Mouse (Mus musculus): ENCODE data around the gene Eif3k. TPM values are rescaled to one million over a fixed set of nuclear protein-coding genes. Genes with fewer than 3 reads are reported as not detected.

The Eif3k gene
- 438 and 440 TPM in 2 replicates for polyA plus RNA-seq (2016; fragmentation: Nextera tagmentation; extraction: Ambion mirVana)

- peaks cover 21% of the 10 kb centered on the region for H3K4me1 ChIP-seq (replicated peaks)
- peak; percentile 94 for ATAC-seq (ENCODE audit: insufficient number of reproducible peaks, insufficient read depth, low FRiP score, low TSS enrichment, low read depth)
- no peaks in the 10 kb centered on the region for H3K9me3 ChIP-seq
- peak within 1 kb of the TSS; percentile 81 for H3K9ac ChIP-seq (replicated peaks)
- peak within 1 kb of the TSS; percentile 91 for H3K27ac ChIP-seq
- H3K27me3 ChIP-seq = no peaks in the 10 kb centered on the region
- peaks cover 30% of the 10 kb centered on the region for H3K36me3 ChIP-seq
- peak within 1 kb of the TSS; percentile 71 for H3K4me3 ChIP-seq (replicated peaks)
- H3K4me2 ChIP-seq = peak within 1 kb of the TSS; percentile 94
- under 1% methylated on average over 36 of the region's 36 CpGs for WGBS
These were observed at the start of gene Eif3k, which contains the start of gene Map4k1 for GRCm38 (mm10) chr7:28981651-28982273. Gene Eif3k (minus strand): TSS chr7:28981864. Gene Map4k1 (plus strand): TSS chr7:28982050.

- no peak overlapping the region for H3K27ac ChIP-seq
- no peak for ATAC-seq (ENCODE audit: insufficient number of reproducible peaks, insufficient read depth, low FRiP score, low TSS enrichment, low read depth)
- H3K4me1 ChIP-seq (replicated peaks) = no peaks in the 10 kb centered on the region
- no peak overlapping the region for H3K9ac ChIP-seq (replicated peaks)
- no peak overlapping the region for H3K4me2 ChIP-seq
- WGBS = 88% methylated on average over 14 of the region's 14 CpGs
- no peaks in the 10 kb centered on the region; the same call in 1 of the 2 replicates for H3K36me3 ChIP-seq
- no peaks in the 10 kb centered on the region for H3K9me3 ChIP-seq
- no peak overlapping the region for H3K4me3 ChIP-seq (replicated peaks)
- H3K27me3 ChIP-seq = no peaks in the 10 kb centered on the region
These were observed 48.3 kb upstream of the Eif3k start for GRCm38 (mm10) chr7:29029690-29030656.

DNA sequence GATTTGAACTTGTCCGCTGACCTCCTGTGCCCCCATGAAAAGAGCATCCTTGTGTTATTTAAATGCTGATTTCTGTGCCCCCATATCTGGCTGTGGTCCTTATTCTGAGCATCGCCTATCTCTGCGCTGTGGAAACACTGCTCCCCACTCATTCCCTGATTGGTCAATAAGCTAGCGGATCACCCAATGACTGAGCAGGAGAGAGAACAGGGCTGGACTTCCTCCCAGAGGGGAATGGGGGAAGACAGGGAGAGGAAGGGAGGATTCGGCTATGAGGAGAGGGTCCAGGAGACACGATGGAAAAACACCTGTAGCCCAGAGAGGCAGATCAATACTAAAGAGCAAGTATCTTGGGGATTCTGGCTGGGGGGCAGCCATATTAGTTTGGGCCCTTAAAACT is 47.1 kb upstream of the Eif3k start:
- H3K27me3 ChIP-seq = no peaks in the 10 kb centered on the region
- no peak overlapping the region for H3K27ac ChIP-seq
- no peak overlapping the region for H3K4me3 ChIP-seq (replicated peaks)
- H3K9ac ChIP-seq (replicated peaks) = no peak overlapping the region
- no peak for ATAC-seq (ENCODE audit: insufficient number of reproducible peaks, insufficient read depth, low FRiP score, low TSS enrichment, low read depth)
- no peaks in the 10 kb centered on the region; the same call in 1 of the 2 replicates for H3K36me3 ChIP-seq
- 87% methylated on average over 6 of the region's 6 CpGs for WGBS
- no peaks in the 10 kb centered on the region for H3K9me3 ChIP-seq
- H3K4me1 ChIP-seq (replicated peaks) = no peaks in the 10 kb centered on the region
- H3K4me2 ChIP-seq = no peak overlapping the region

DNA sequence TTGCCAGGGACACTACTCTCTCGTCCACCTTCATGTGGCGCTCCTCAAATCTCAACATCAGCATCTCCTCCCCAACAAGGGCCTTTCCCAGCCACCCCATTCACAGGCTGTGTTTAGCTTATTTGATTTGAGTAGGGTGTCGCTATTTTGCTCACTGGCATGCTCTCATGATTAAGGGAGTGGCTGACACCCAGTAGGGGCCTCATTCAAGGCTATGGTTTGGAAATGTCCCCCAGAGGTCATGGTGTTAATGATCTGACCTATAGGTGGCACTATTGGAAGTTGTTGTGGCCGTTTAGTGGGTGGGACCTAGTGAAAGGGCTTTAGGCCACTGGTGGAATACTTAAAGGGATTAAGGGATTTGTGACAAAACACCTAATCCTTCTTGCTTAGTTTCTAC is 45.1 kb upstream of the Eif3k start:
- no peak for ATAC-seq (ENCODE audit: insufficient number of reproducible peaks, insufficient read depth, low FRiP score, low TSS enrichment, low read depth)
- WGBS = 77% methylated on average over 4 of the region's 4 CpGs
- no peak overlapping the region for H3K9ac ChIP-seq (replicated peaks)

DNA sequence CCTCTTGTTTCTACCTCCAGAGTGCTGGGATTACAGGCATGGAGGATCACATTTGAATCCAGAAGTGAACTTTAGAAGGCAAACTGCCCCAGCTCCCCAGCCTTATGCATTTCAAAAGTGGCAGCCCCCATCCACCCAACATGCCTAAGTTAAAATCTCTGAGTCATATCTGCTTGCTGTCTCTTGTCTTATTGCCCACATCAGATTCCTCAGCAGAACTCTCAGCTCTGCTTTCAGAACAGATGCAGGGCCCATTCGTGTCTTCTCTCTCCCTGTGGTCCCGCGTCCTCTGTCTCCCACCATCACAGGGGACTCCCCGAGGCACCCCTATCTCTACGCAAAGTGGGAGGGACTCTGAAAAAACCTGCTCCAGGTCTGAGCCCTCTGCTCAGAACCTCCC is 44.5 kb upstream of the Eif3k start:
- H3K27me3 ChIP-seq = peaks cover 4% of the 10 kb centered on the region
- no peaks in the 10 kb centered on the region for H3K4me1 ChIP-seq (replicated peaks)
- H3K36me3 ChIP-seq = peaks cover 3% of the 10 kb centered on the region; the same call in 1 of the 2 replicates
- no peak overlapping the region for H3K4me3 ChIP-seq (replicated peaks)
- no peak overlapping the region for H3K4me2 ChIP-seq
- ATAC-seq (ENCODE audit: insufficient number of reproducible peaks, insufficient read depth, low FRiP score, low TSS enrichment, low read depth) = no peak
- no peaks in the 10 kb centered on the region for H3K9me3 ChIP-seq
- H3K27ac ChIP-seq = no peak overlapping the region
- 86% methylated on average over 5 of the region's 5 CpGs for WGBS
- H3K9ac ChIP-seq (replicated peaks) = no peak overlapping the region

More for the DNA sequence above, 45.1 kb upstream of the Eif3k start:
- no peaks in the 10 kb centered on the region for H3K27me3 ChIP-seq
- peaks cover 3% of the 10 kb centered on the region; the same call in 1 of the 2 replicates for H3K36me3 ChIP-seq
- no peak overlapping the region for H3K4me2 ChIP-seq
- H3K9me3 ChIP-seq = no peaks in the 10 kb centered on the region
- H3K4me3 ChIP-seq (replicated peaks) = no peak overlapping the region
- H3K4me1 ChIP-seq (replicated peaks) = no peaks in the 10 kb centered on the region
- no peak overlapping the region for H3K27ac ChIP-seq

DNA sequence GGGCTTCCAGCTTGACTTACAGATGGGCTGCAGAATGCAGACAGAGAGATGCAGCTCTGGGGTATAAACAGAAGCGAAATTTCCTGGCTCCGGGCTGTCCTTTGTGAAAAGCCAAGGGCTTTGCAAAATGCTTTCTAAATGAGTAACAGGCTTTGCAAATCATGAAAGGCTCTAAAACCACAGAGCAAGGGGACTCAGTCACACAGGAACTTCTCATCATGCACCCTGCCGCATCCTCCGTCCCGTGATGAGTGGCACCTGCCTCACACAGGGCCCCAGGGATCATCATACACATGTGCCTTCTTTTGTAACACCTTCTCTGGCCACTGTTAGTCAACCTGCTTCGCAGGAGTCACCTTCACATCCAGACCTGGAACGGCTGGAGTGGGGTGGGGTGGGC is 43.9 kb upstream of the Eif3k start:
- Histone ChIP-seq H3K36me3 (peaks cover 3% of the 10 kb centered on the region; the same call in 1 of the 2 replicates), H3K9me3 (no peaks in the 10 kb centered on the region), H3K27me3 (peaks cover 10% of the 10 kb centered on the region), H3K4me1 (replicated peaks) (no peaks in the 10 kb centered on the region), H3K4me2 (no peak overlapping the region), H3K27ac (no peak overlapping the region), H3K9ac (replicated peaks) (no peak overlapping the region), H3K4me3 (replicated peaks) (no peak overlapping the region)
- WGBS = 71% methylated on average over 7 of the region's 7 CpGs
- ATAC-seq (ENCODE audit: insufficient number of reproducible peaks, insufficient read depth, low FRiP score, low TSS enrichment, low read depth) = no peak

DNA sequence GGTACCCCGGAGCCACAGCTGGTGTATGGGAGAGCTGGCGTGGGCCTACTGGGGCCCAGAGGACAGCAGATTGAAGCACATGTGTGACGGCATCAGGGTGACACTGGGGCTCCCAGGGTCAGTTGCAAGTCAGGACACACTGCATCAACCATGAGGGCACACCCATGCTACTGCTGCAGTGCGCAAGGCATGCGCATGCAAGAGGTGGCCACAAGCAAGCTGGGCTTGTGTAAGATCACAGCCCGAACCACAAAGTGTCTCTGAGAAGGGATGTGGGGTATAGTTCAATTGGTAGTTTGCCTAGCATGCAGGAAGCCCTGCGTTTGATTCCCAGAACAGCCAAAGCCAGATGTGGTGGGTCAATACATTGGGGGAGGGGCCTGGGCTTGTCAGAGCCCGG is 41.9 kb upstream of the Eif3k start:
- Histone ChIP-seq H3K27ac (no peak overlapping the region), H3K9ac (replicated peaks) (no peak overlapping the region)
- WGBS = 88% methylated on average over 8 of the region's 8 CpGs

GRCm38 (mm10) chr7:29022479-29022878 is 40.8 kb upstream of the Eif3k start:
- WGBS = 87% methylated on average over 8 of the region's 8 CpGs
- Histone ChIP-seq H3K4me2 (no peak overlapping the region), H3K9ac (replicated peaks) (no peak overlapping the region), H3K27ac (no peak overlapping the region), H3K27me3 (peaks cover 41% of the 10 kb centered on the region), H3K36me3 (peaks cover 3% of the 10 kb centered on the region; the same call in 1 of the 2 replicates), H3K9me3 (no peaks in the 10 kb centered on the region), H3K4me1 (replicated peaks) (peaks cover 7% of the 10 kb centered on the region), H3K4me3 (replicated peaks) (no peak overlapping the region)
- ATAC-seq (ENCODE audit: insufficient number of reproducible peaks, insufficient read depth, low FRiP score, low TSS enrichment, low read depth) = no peak

More for the DNA sequence above, 41.9 kb upstream of the Eif3k start:
- peaks cover 31% of the 10 kb centered on the region for H3K27me3 ChIP-seq
- H3K4me1 ChIP-seq (replicated peaks) = peaks cover 7% of the 10 kb centered on the region
- no peak for ATAC-seq (ENCODE audit: insufficient number of reproducible peaks, insufficient read depth, low FRiP score, low TSS enrichment, low read depth)
- peaks cover 3% of the 10 kb centered on the region; the same call in 1 of the 2 replicates for H3K36me3 ChIP-seq
- no peak overlapping the region for H3K4me3 ChIP-seq (replicated peaks)
- H3K9me3 ChIP-seq = no peaks in the 10 kb centered on the region
- H3K4me2 ChIP-seq = no peak overlapping the region

DNA sequence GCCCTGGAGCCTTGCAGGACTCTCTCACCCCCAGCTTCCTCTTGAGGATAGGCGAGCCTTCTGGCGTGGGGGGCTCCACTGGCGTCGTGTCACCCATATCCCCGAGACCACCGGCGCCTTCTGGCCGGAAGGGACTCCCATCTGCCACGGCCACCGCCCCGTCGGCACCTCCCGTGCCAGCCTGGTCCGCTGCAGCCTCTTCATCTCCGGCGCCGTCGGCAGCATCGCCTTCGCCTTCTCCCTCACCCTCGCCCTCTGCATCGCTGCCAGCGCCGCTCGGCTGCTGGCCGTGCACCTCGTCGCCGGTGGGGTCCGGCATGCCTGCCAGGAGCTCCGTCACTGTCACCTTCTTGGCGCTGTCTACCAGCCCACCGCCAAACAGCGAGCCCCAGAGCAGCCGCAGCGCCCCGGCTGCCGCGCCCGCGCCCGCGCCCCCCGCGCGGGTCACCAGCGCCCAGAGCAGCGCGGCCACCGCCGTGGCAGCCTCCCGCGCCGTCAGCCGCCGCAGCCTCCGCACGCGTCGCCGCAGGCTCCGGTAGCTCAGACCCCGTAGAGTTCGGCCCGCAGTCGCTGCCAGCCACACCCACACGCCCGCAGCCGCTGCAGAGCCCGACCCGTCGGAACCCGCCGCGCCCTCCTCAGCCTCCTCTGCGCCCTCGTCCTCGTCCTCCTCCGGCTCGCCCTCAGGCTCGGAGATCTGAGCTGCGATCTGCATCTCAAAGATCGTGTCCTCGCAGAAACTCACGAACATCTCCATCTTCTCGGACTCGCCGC is 38.0 kb upstream of the Eif3k start:
- peaks cover 7% of the 10 kb centered on the region for H3K4me1 ChIP-seq (replicated peaks)
- WGBS = 3% methylated on average over 86 of the region's 88 CpGs

DNA sequence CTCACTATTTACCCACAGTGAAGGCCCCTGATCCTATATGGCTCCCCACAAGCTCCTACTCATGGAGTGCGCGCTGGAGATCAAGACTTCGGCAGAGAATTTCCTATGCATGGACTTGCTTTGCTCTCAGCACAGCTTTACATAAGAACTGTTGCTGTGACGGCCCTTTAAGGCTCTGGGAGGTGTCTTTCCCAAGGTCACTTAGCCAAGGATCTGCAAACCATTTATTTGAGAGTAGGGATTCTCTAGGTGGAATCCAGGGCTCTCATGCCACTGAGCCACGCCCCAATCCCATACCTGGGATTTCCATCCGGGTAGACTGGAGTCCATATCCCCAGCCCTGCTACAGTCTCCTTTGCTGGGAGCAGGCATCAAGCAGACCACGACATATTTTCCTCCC is 35.6 kb upstream of the Eif3k start:
- peaks cover 5% of the 10 kb centered on the region; the same call in 1 of the 2 replicates for H3K36me3 ChIP-seq
- peaks cover 7% of the 10 kb centered on the region for H3K4me1 ChIP-seq (replicated peaks)
- no peak overlapping the region for H3K27ac ChIP-seq
- H3K9ac ChIP-seq (replicated peaks) = no peak overlapping the region
- ATAC-seq (ENCODE audit: insufficient number of reproducible peaks, insufficient read depth, low FRiP score, low TSS enrichment, low read depth) = no peak
- H3K4me3 ChIP-seq (replicated peaks) = no peak overlapping the region
- H3K27me3 ChIP-seq = peaks cover 53% of the 10 kb centered on the region
- H3K9me3 ChIP-seq = peaks cover 6% of the 10 kb centered on the region; the same call in 1 of the 2 replicates
- WGBS = 80% methylated on average over 7 of the region's 7 CpGs
- no peak overlapping the region for H3K4me2 ChIP-seq

More for the DNA sequence above, 38.0 kb upstream of the Eif3k start:
- peak overlapping the region; percentile 57 for H3K9ac ChIP-seq (replicated peaks)
- H3K9me3 ChIP-seq = peaks cover 6% of the 10 kb centered on the region; the same call in 1 of the 2 replicates
- no peak overlapping the region for H3K27ac ChIP-seq
- H3K36me3 ChIP-seq = peaks cover 8% of the 10 kb centered on the region; the same call in 1 of the 2 replicates
- H3K27me3 ChIP-seq = peaks cover 53% of the 10 kb centered on the region
- no peak for ATAC-seq (ENCODE audit: insufficient number of reproducible peaks, insufficient read depth, low FRiP score, low TSS enrichment, low read depth)
- H3K4me3 ChIP-seq (replicated peaks) = peak overlapping the region; percentile 45
- peak overlapping the region; percentile 69 for H3K4me2 ChIP-seq
